Mouse (Mus musculus): ENCODE results near the gene Tdpoz1.
"Not testable (repeated sequence)": the region's sequence is repeated elsewhere in the genome, so short reads cannot be mapped to it uniquely, and the experiment has no call there.

The Tdpoz1 gene

GRCm38 (mm10) chr3:93676210-93676609 lies at the start of gene Tdpoz1:
Gene Tdpoz1 (minus strand): TSS chr3:93676310.
- CTCF ChIA-PET = not testable (repeated sequence)

GRCm38 (mm10) chr3:93708969-93709637 lies 33.0 kb upstream of the Tdpoz1 start:
- CTCF ChIA-PET = not testable (repeated sequence)

- CTCF ChIA-PET = not testable (repeated sequence)
These were observed 16.9 kb upstream of the Tdpoz1 start, which contains the start of gene Gm37596 for GRCm38 (mm10) chr3:93692970-93693369. Gene Gm37596 (minus strand): TSS chr3:93693070.

- CTCF ChIA-PET = not testable (repeated sequence)
These were observed 5.2 kb downstream of the Tdpoz1 start for GRCm38 (mm10) chr3:93670805-93671503.

GRCm38 (mm10) chr3:93654260-93654659 lies 21.9 kb downstream of the Tdpoz1 start:
- CTCF ChIA-PET = no interaction called here

GRCm38 (mm10) chr3:93652586-93652985 lies 23.5 kb downstream of the Tdpoz1 start, which contains the start of gene Tdpoz2:
Gene Tdpoz2 (minus strand): TSS chr3:93652686.
- CTCF ChIA-PET = no interaction called here

- CTCF ChIA-PET = not testable (repeated sequence)
These were observed 45.0 kb downstream of the Tdpoz1 start for GRCm38 (mm10) chr3:93630917-93631714.
